Mouse (Mus musculus) ES-E14 (cell line): ENCODE data around the gene Ndufs2. TPM values are rescaled to one million over a fixed set of nuclear protein-coding genes. Genes with fewer than 3 reads are reported as not detected.

Experiments used
- DNase-seq: peaks from one replicate; pipeline ENCODE4 v3.0.0-alpha.2; 2013; ENCODE audit warnings: low read depth, low spot score
- H3K27ac ChIP-seq: 2 replicates; pipeline ENCODE4 v1.5.1; 2012; ENCODE audit warnings: low read depth, mild to moderate bottlenecking, low read length, moderate library complexity, mixed read lengths; ENCODE audit not compliant: poor library complexity, insufficient read depth, severe bottlenecking
- H3K36me3 ChIP-seq: 2 replicates; pipeline ENCODE4 v1.6.1; 2012; ENCODE audit warnings: mild to moderate bottlenecking, low read length, moderate library complexity, mixed read lengths; ENCODE audit not compliant: control insufficient read depth, poor library complexity, insufficient read depth, severe bottlenecking
- H3K4me1 ChIP-seq, 2 experiments: fragments of 150-350 bp in 1 of 2; sonication (generic) in 1 of 2; 2 replicates each; pipeline ENCODE4 v1.6.1; 2012; ENCODE audit warnings: low read length in 2 of 2, mild to moderate bottlenecking in 1 of 2, mixed read lengths in 1 of 2; ENCODE audit not compliant: control insufficient read depth in 2 of 2, insufficient read depth in 2 of 2, poor library complexity in 1 of 2
- H3K4me3 ChIP-seq, 2 experiments: fragments of 150-350 bp in 1 of 2; sonication (generic) in 1 of 2; 2 replicates each; pipeline ENCODE4 v1.5.1; 2012; ENCODE audit warnings: low read length in 2 of 2, low read depth in 1 of 2, mild to moderate bottlenecking in 1 of 2, mixed read lengths in 1 of 2; ENCODE audit not compliant: insufficient read depth in 1 of 2, poor library complexity in 1 of 2, severe bottlenecking in 1 of 2
- H3K9ac ChIP-seq: 2 replicates; pipeline ENCODE4 v1.6.1; 2012; ENCODE audit warnings: low read depth, mild to moderate bottlenecking, low read length, mixed read lengths; ENCODE audit not compliant: poor library complexity, insufficient read depth, severe bottlenecking
- H3K9me3 ChIP-seq: fragments of 150-350 bp; sonication (generic); 2 replicates; pipeline ENCODE4 v1.6.1; 2012; ENCODE audit warnings: low read depth, mild to moderate bottlenecking, low read length; ENCODE audit not compliant: control insufficient read depth, insufficient read depth
- CHD2 ChIP-seq: IDR thresholded peaks from 2 replicates; pipeline ENCODE4 v1.6.1; 2014; ENCODE audit warnings: mild to moderate bottlenecking, low read depth, low read length, inconsistent platforms
- HCFC1 ChIP-seq: IDR thresholded peaks from 2 replicates; pipeline ENCODE4 v1.6.1; 2012; ENCODE audit warnings: low read length, inconsistent platforms, borderline replicate concordance; ENCODE audit not compliant: insufficient read depth
- MAFK ChIP-seq: IDR thresholded peaks from 2 replicates; pipeline ENCODE4 v1.6.1; 2014; ENCODE audit warnings: mild to moderate bottlenecking, low read depth, low read length, inconsistent platforms; ENCODE audit not compliant: insufficient read depth
- ZC3H11A ChIP-seq: IDR thresholded peaks from 2 replicates; pipeline ENCODE4 v1.6.1; 2012; ENCODE audit warnings: low read depth, mild to moderate bottlenecking, inconsistent platforms, low read length, borderline replicate concordance
- ZNF384 ChIP-seq: IDR thresholded peaks from 2 replicates; pipeline ENCODE4 v1.6.1; 2012; ENCODE audit warnings: low read depth, low read length, inconsistent platforms
- in situ Hi-C, 2 experiments: fragments of 600-800 bp; cut with MboI; formaldehyde crosslinking; loops; one replicate each; pipeline ENCODE4 v1.15.1; 2025; ENCODE audit warnings: low sequenced_read_pairs in 2 of 2, inconsistent platforms in 1 of 2; ENCODE audit not compliant: unreplicated experiment in 2 of 2
- total RNA-seq: library from RNA; depleted of rRNA; stranded (reverse); fragments of 300-350 nt; gene quantifications from 2 replicates; pipeline ENCODE4 v1.2.3, GENCODE M21; 2012

Ndufs2 gene
- total RNA-seq, 1 experiment, result 175 TPM

DNA sequence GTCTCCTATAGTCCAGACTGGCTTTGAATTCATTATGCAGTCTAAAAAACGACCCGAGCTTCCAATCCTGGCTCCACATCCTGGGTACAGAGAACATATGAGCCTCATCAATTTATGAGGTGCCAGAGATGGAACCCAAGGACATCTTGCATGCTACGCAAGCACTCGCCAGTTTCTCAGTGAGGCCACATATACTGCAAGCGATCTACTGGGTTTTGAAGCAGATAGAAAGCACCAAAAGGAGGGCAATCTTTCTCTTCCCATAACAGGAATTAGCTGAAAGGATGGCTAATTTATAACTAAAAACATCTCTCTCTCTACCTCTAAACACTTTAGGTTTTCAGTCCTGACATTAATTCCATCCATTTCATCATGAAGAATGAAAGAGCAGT, 42.7 kb upstream of the Ndufs2 start:
- in situ Hi-C loops, result no loop called here
- Histone ChIP-seq H3K9me3 (no peaks in the 10 kb centered on the region), H3K4me1 (peaks cover 4 to 14% of the 10 kb centered on the region in 2 experiments; a peak in 3 of 4 replicates), H3K4me3 (peak overlapping the region; percentile 85 to 99), H3K9ac (peak overlapping the region; percentile 95), H3K36me3 (no peaks in the 10 kb centered on the region), H3K27ac (peak overlapping the region; percentile 94; the same call in 1 of the 2 replicates)
- no peak for DNase-seq
- TF ChIP-seq HCFC1 (no peak), CHD2 (no peak), ZNF384 (no peak), ZC3H11A (no peak), MAFK (no peak)

DNA sequence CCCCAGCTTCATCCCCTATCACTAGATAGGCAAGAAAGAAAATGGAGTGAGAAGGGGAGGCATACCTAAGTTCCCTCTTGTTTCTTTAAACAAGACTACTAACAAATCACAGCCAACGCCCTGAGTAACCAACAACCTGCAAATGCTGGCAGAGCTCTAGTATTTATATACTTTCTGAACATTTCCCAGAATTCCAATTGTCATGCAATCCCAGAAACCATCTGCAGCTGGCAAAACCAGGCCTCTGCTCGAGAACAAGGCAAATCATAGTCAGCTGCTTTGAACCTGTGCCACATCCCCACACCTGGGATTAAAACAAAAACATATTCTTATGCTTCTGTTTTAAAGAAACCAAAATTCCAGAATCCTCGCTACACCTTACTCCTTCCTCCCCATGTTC, 42.2 kb upstream of the Ndufs2 start:
- Histone ChIP-seq H3K4me1 (peaks cover 4 to 9% of the 10 kb centered on the region in 2 experiments; a peak in 3 of 4 replicates), H3K9ac (no peak overlapping the region), H3K9me3 (no peaks in the 10 kb centered on the region), H3K36me3 (no peaks in the 10 kb centered on the region), H3K27ac (no peak overlapping the region; the same call in 1 of the 2 replicates), H3K4me3 (peak overlapping the region; percentile 85 to 99; a peak in 3 of 4 replicates)
- no peak for DNase-seq
- in situ Hi-C loops, result no loop called here
- TF ChIP-seq ZC3H11A, result no peak
- TF ChIP-seq HCFC1, result no peak
- TF ChIP-seq CHD2, result no peak
- no peak for TF ChIP-seq MAFK
- TF ChIP-seq ZNF384, result no peak

DNA sequence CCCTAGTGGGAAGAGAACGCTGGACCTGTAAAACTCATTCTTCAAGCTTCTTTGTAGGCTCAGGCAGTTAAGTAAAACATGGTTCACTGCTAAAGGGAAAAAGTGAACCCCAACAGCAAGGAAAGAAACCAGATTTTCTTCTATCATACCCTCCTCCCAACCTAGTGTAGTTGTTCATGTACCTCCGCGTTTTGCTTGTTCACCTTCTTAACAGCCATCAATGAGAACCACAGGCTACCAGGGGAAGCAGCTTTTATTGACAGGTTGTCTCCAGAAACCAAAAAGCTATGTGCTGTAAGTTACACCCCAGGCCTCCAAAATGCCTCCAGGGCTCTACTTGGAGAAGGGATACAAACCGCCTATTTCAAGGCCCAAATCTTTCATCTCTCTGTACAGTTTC, 37.1 kb upstream of the Ndufs2 start:
- Histone ChIP-seq H3K4me3 (no peak overlapping the region), H3K36me3 (peaks cover 10% of the 10 kb centered on the region; the same call in 1 of the 2 replicates), H3K4me1 (peaks cover 0 to 23% of the 10 kb centered on the region in 2 experiments; a peak in 2 of 4 replicates), H3K9me3 (no peaks in the 10 kb centered on the region), H3K27ac (no peak overlapping the region; the same call in 1 of the 2 replicates), H3K9ac (no peak overlapping the region)
- no peak for TF ChIP-seq HCFC1
- no peak for TF ChIP-seq CHD2
- no peak for TF ChIP-seq ZNF384
- no peak for TF ChIP-seq MAFK
- TF ChIP-seq ZC3H11A, result no peak
- in situ Hi-C loops, result no loop called here
- no peak for DNase-seq

DNA sequence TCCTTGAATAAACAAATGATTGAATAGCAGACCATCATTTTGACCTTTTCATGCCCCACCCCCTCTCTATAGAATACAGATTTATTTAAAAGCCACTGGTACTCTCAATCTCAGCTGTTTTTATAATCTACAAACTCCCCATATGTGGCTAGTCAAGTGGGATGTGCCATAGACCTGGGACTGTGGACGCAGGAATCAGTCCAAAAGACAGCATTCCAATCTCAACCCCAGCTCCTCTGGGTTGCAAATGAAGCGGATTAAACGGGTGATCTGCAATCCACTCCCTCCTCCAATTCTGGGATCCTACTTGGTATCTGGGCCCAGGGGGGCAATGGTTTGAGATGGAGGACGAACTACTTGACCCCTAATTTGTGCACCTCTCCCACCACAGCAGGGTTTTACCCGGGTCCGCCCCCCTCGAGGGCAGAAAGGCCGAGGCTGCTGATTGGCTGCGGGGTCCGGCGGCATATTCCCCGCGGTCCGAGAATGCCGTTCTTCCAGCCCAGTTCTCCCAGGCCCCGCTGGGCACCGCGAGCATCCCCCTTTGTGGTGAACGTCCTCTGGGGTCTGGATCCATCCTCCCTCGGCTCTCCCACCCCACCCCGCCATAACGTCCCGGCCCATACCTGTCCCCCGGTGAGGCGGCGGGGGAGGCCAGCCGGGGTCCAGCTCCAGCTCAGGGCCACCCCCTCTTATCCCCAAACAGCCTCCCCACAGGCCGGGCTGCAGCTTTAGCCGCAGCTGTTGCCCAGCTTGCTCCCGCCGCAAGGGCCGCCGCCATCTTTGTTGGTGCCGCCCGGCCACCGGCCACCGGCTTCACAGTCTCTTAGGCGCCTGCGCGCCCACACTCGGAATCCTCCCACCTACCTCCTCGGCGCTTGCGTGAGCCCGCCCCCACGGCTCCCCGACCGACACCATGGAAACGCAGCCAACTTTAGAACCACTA, 36.2 kb upstream of the Ndufs2 start, which contains the start of gene Usp21:
Gene Usp21, minus strand, starts transcription at position 856 of the 946 bp plus-strand sequence.
- in situ Hi-C loops, result no loop called here
- H3K36me3 ChIP-seq, result peaks cover 12% of the 10 kb centered on the region; the same call in 1 of the 2 replicates
- TF ChIP-seq HCFC1, result peak; percentile 86
- TF ChIP-seq ZNF384, result no peak

More for the DNA sequence above, 36.2 kb upstream of the Ndufs2 start, which contains the start of gene Usp21:
- Histone ChIP-seq H3K4me3 (peak within 1 kb of the TSS; percentile 87 to 97), H3K4me1 (peaks cover 0 to 19% of the 10 kb centered on the region in 2 experiments; a peak in 2 of 4 replicates), H3K27ac (peak within 1 kb of the TSS; percentile 93), H3K9ac (peak within 1 kb of the TSS; percentile 98), H3K9me3 (no peaks in the 10 kb centered on the region)
- DNase-seq, result peak; percentile 82
